Comparison of ENCODE assay signal across 9 mouse cellular contexts in genomic region chr5:24353327-24353726, GRCm38 (mm10). TPM values are rescaled to one million over a fixed set of nuclear protein-coding genes. Genes with fewer than 3 reads are reported as not detected.
DNase-seq lines count a peak whose midpoint lies in the region; ATAC-seq and TF ChIP-seq lines count a peak whose summit lies in the region.
"Had no signal": no experiment of that assay in that cellular context is flagged by ENCODE, and none has a peak within 500 bp of the region (broad histone marks: within the 10 kb centered on the region; RNA-seq: fewer than 3 reads in every experiment).

No protein-coding gene starts in this region.

- 33% methylated on average over 4 of the region's 4 CpGs for WGBS in forebrain, embryonic 12.5 days
- 39% methylated on average over 4 of the region's 4 CpGs for WGBS in forebrain, embryonic 15.5 days
- 17% methylated on average over 4 of the region's 4 CpGs for WGBS in kidney, postnatal 0 days
- WGBS in olfactory bulb, adult 2 months, result 55% methylated on average over 4 of the region's 4 CpGs

- no peak overlapping the region for H3K4me2 ChIP-seq in forebrain, embryonic 12.5 days
- H3K4me2 ChIP-seq in forebrain, embryonic 15.5 days (replicated peaks), result no peak overlapping the region
- H3K4me2 ChIP-seq in kidney, postnatal 0 days (ENCODE audit: low read length), result no peak overlapping the region

- no peak for ATAC-seq in forebrain, embryonic 12.5 days (ENCODE audit: low FRiP score)
- ATAC-seq in forebrain, embryonic 15.5 days (replicated peaks), result no peak
- no peak for ATAC-seq in kidney, postnatal 0 days (replicated peaks; ENCODE audit: low FRiP score, low read depth)

- no peak overlapping the region for H3K4me3 ChIP-seq in forebrain, embryonic 12.5 days (replicated peaks)
- no peak overlapping the region for H3K4me3 ChIP-seq in forebrain, embryonic 15.5 days
- H3K4me3 ChIP-seq in kidney, postnatal 0 days (replicated peaks; ENCODE audit: low read depth, low read length), result no peak overlapping the region
- no peak overlapping the region for H3K4me3 ChIP-seq in olfactory bulb, adult 2 months (ENCODE audit: insufficient read depth, low read depth, low read length)

- H3K9ac ChIP-seq in forebrain, embryonic 12.5 days, result no peak overlapping the region
- no peak overlapping the region for H3K9ac ChIP-seq in forebrain, embryonic 15.5 days (replicated peaks)
- no peak overlapping the region for H3K9ac ChIP-seq in kidney, postnatal 0 days (ENCODE audit: low read depth, low read length)

- H3K27me3 ChIP-seq in forebrain, embryonic 12.5 days, result peaks cover 49% of the 10 kb centered on the region
- H3K27me3 ChIP-seq in forebrain, embryonic 15.5 days, result peaks cover 26% of the 10 kb centered on the region; the same call in 1 of the 2 replicates
- H3K27me3 ChIP-seq in kidney, postnatal 0 days (ENCODE audit: insufficient read depth, low read length), result no peaks in the 10 kb centered on the region

- H3K9me3 ChIP-seq in forebrain, embryonic 12.5 days, result no peaks in the 10 kb centered on the region
- H3K9me3 ChIP-seq in forebrain, embryonic 15.5 days, result no peaks in the 10 kb centered on the region
- no peaks in the 10 kb centered on the region for H3K9me3 ChIP-seq in kidney, postnatal 0 days (replicated peaks; ENCODE audit: low read length)

- peaks cover 54% of the 10 kb centered on the region for H3K4me1 ChIP-seq in forebrain, embryonic 12.5 days
- peaks cover 42% of the 10 kb centered on the region for H3K4me1 ChIP-seq in forebrain, embryonic 15.5 days
- peaks cover 9% of the 10 kb centered on the region for H3K4me1 ChIP-seq in kidney, postnatal 0 days (replicated peaks; ENCODE audit: insufficient read depth, low read length)
- peaks cover 43% of the 10 kb centered on the region for H3K4me1 ChIP-seq in olfactory bulb, adult 2 months (ENCODE audit: control insufficient read depth, insufficient read depth, low read length)

- DNase-seq in kidney, postnatal 0 days (ENCODE audit: low spot score), result no peak
- no peak for DNase-seq in kidney, adult 18-20 months
- DNase-seq in induced T-regulatory cell, adult 2 months (ENCODE audit: low read depth), result peak; percentile 5
- no peak for DNase-seq in frontal cortex, postnatal 36 days (ENCODE audit: low spot score in 2 of 2)
- no peak for DNase-seq in cerebellum, postnatal 25 days
- DNase-seq: cerebellum, adult 9-10 months had no signal

- TF ChIP-seq CTCF in kidney, postnatal 0 days (IDR thresholded peaks at IDR 0.05; ENCODE audit: low read depth), result no peak
- TF ChIP-seq CTCF in olfactory bulb, adult 2 months (IDR thresholded peaks at IDR 0.05; ENCODE audit: insufficient read depth, low read depth, low read length), result no peak

- peak overlapping the region; percentile 96 for H3K27ac ChIP-seq in forebrain, embryonic 12.5 days
- no peak overlapping the region for H3K27ac ChIP-seq in forebrain, embryonic 15.5 days (replicated peaks)
- peak overlapping the region; percentile 6; the same call in 1 of the 2 replicates for H3K27ac ChIP-seq in kidney, postnatal 0 days
- peak overlapping the region; percentile 93 for H3K27ac ChIP-seq in olfactory bulb, adult 2 months (ENCODE audit: insufficient read depth, low read depth, low read length)

- no peak for TF ChIP-seq POLR2A in olfactory bulb, adult 2 months (IDR thresholded peaks at IDR 0.05; ENCODE audit: insufficient read depth, low read depth, low read length)

- no peaks in the 10 kb centered on the region for H3K36me3 ChIP-seq in forebrain, embryonic 12.5 days (replicated peaks)
- H3K36me3 ChIP-seq in forebrain, embryonic 15.5 days, result no peaks in the 10 kb centered on the region
- H3K36me3 ChIP-seq in kidney, postnatal 0 days (ENCODE audit: insufficient read depth, low read length), result no peaks in the 10 kb centered on the region

RNA-seq across cellular contexts. Expression of gene Kcnh2, which starts 1.9 kb away (rescaled TPM):
- 9.8 and 10.1 TPM in 2 replicates for polyA plus RNA-seq in forebrain, embryonic 12.5 days (2016; fragmentation: Nextera tagmentation; extraction: Ambion mirVana)
- 5.2 and 6.4 TPM in 2 replicates for polyA plus RNA-seq in forebrain, embryonic 15.5 days (2015; fragmentation: Nextera tagmentation; extraction: Ambion mirVana)
- 3.9 and 4.4 TPM in 2 replicates for polyA plus RNA-seq in kidney, postnatal 0 days (2015; fragmentation: Nextera tagmentation; extraction: Ambion mirVana)
- polyA plus RNA-seq in olfactory bulb, adult 2 months (2012; ENCODE audit: insufficient read depth, insufficient read length, low replicate concordance, missing spikeins), result not detected in 2 replicates

RNA-seq across cellular contexts. Expression of gene Nos3, which starts 11.3 kb away (rescaled TPM):
- 7.1 and 7.2 TPM in 2 replicates for polyA plus RNA-seq in forebrain, embryonic 12.5 days (2016; fragmentation: Nextera tagmentation; extraction: Ambion mirVana)
- polyA plus RNA-seq in forebrain, embryonic 15.5 days (2015; fragmentation: Nextera tagmentation; extraction: Ambion mirVana), result 7.4 TPM in 2 replicates
- 12.8 and 14.0 TPM in 2 replicates for polyA plus RNA-seq in kidney, postnatal 0 days (2015; fragmentation: Nextera tagmentation; extraction: Ambion mirVana)
- not detected in 2 replicates for polyA plus RNA-seq in olfactory bulb, adult 2 months (2012; ENCODE audit: insufficient read depth, insufficient read length, low replicate concordance, missing spikeins)

RNA-seq across cellular contexts. Expression of gene Atg9b, which starts 38.6 kb away (rescaled TPM):
- polyA plus RNA-seq in forebrain, embryonic 12.5 days (2016; fragmentation: Nextera tagmentation; extraction: Ambion mirVana), result 0.34 and 0.53 TPM in 2 replicates
- 0.64 and 0.93 TPM in 2 replicates for polyA plus RNA-seq in forebrain, embryonic 15.5 days (2015; fragmentation: Nextera tagmentation; extraction: Ambion mirVana)
- 0.59 and 0.60 TPM in 2 replicates for polyA plus RNA-seq in kidney, postnatal 0 days (2015; fragmentation: Nextera tagmentation; extraction: Ambion mirVana)
- polyA plus RNA-seq in olfactory bulb, adult 2 months (2012; ENCODE audit: insufficient read depth, insufficient read length, low replicate concordance, missing spikeins), result not detected in 2 replicates

RNA-seq across cellular contexts. Expression of gene Abcb8, which starts 40.1 kb away (rescaled TPM):
- polyA plus RNA-seq in forebrain, embryonic 12.5 days (2016; fragmentation: Nextera tagmentation; extraction: Ambion mirVana), result 43.6 and 47.4 TPM in 2 replicates
- 47.9 and 48.7 TPM in 2 replicates for polyA plus RNA-seq in forebrain, embryonic 15.5 days (2015; fragmentation: Nextera tagmentation; extraction: Ambion mirVana)
- 48.6 and 51.7 TPM in 2 replicates for polyA plus RNA-seq in kidney, postnatal 0 days (2015; fragmentation: Nextera tagmentation; extraction: Ambion mirVana)
- not detected in 2 replicates for polyA plus RNA-seq in olfactory bulb, adult 2 months (2012; ENCODE audit: insufficient read depth, insufficient read length, low replicate concordance, missing spikeins)

RNA-seq across cellular contexts. Expression of gene Asic3, which starts 59.9 kb away (rescaled TPM):
- 0.20 and 0.37 TPM in 2 replicates for polyA plus RNA-seq in forebrain, embryonic 12.5 days (2016; fragmentation: Nextera tagmentation; extraction: Ambion mirVana)
- 0.22 and 0.59 TPM in 2 replicates for polyA plus RNA-seq in forebrain, embryonic 15.5 days (2015; fragmentation: Nextera tagmentation; extraction: Ambion mirVana)
- polyA plus RNA-seq in kidney, postnatal 0 days (2015; fragmentation: Nextera tagmentation; extraction: Ambion mirVana), result 0.40 and 0.46 TPM in 2 replicates
- polyA plus RNA-seq in olfactory bulb, adult 2 months (2012; ENCODE audit: insufficient read depth, insufficient read length, low replicate concordance, missing spikeins), result not detected in 2 replicates
